Mouse (Mus musculus) forebrain, postnatal 0 days (tissue): ENCODE data around the gene Nkx2-4. TPM values are rescaled to one million over a fixed set of nuclear protein-coding genes. Genes with fewer than 3 reads are reported as not detected.

ENCODE experiments used
- ATAC-seq: fragments of 200-750 bp; cut with Nextera tagmentation; 2 replicates; pipeline ENCODE4 v1.8.0; 2017; ENCODE audit warnings: mild to moderate bottlenecking, moderate library complexity
- DNase-seq: peaks from one replicate; pipeline ENCODE4 v3.0.0-alpha.2; 2015
- H3K27ac ChIP-seq: fragments of 300-500 bp; sonication (generic); 2 replicates; pipeline ENCODE4 v1.5.1; 2014; ENCODE audit warnings: low read depth, mild to moderate bottlenecking, antibody characterized with exemption, low read length, moderate library complexity, mixed read lengths
- H3K27me3 ChIP-seq: fragments of 300-500 bp; sonication (generic); 2 replicates; pipeline ENCODE4 v1.6.1; 2014; ENCODE audit warnings: mild to moderate bottlenecking, low read length, mixed read lengths; ENCODE audit not compliant: insufficient read depth
- H3K36me3 ChIP-seq: fragments of 300-500 bp; sonication (generic); 2 replicates; pipeline ENCODE4 v1.6.1; 2014; ENCODE audit warnings: mild to moderate bottlenecking, moderate library complexity; ENCODE audit not compliant: insufficient read depth
- H3K4me1 ChIP-seq: fragments of 300-500 bp; sonication (generic); 2 replicates; pipeline ENCODE4 v1.6.1; 2014; ENCODE audit warnings: antibody characterized with exemption; ENCODE audit not compliant: insufficient read depth
- H3K4me2 ChIP-seq: fragments of 300-500 bp; sonication (generic); 2 replicates; pipeline ENCODE4 v1.6.1; 2014; ENCODE audit warnings: low read depth, mild to moderate bottlenecking, moderate library complexity
- H3K4me3 ChIP-seq: fragments of 300-500 bp; sonication (generic); 2 replicates; pipeline ENCODE4 v1.5.1; 2014; ENCODE audit warnings: low read depth, low read length, mixed read lengths
- H3K9ac ChIP-seq: fragments of 300-500 bp; sonication (generic); 2 replicates; pipeline ENCODE4 v1.6.1; 2014; ENCODE audit warnings: mild to moderate bottlenecking
- H3K9me3 ChIP-seq: fragments of 300-500 bp; sonication (generic); 2 replicates; pipeline ENCODE4 v1.6.1; 2016; ENCODE audit warnings: low read length
- CTCF ChIP-seq: sonication (generic); IDR thresholded peaks from 2 replicates; pipeline ENCODE4 v1.5.1; 2016; ENCODE audit warnings: antibody characterized with exemption, control low read depth, low read depth
- WGBS: fragments of 180-500 bp; shearing (Covaris S2); extraction: QIAGEN DNeasy Blood & Tissue Kit; methylation state at CpG from one replicate; pipeline ENCODE4 v1.1.7; 2014; 5-methylcytosine and 5-hydroxymethylcytosine counted together
- polyA plus RNA-seq: library from polyadenylated mRNA; unstranded; fragments of >200 nt; fragmentation: Nextera tagmentation; extraction: Ambion mirVana; gene quantifications from 2 replicates; pipeline ENCODE4 v1.2.1, GENCODE M21; 2015
- total RNA-seq: library from RNA; depleted of rRNA; stranded (reverse); fragments of >200 nt; gene quantifications from 2 replicates; pipeline ENCODE4 v1.2.3, GENCODE M21; 2014; rRNA removed

Nkx2-4 gene
- 4.3 and 10.1 TPM in 2 replicates for total RNA-seq
- 1.2 TPM in 1 of 2 replicates, not detected in the other for polyA plus RNA-seq

DNA sequence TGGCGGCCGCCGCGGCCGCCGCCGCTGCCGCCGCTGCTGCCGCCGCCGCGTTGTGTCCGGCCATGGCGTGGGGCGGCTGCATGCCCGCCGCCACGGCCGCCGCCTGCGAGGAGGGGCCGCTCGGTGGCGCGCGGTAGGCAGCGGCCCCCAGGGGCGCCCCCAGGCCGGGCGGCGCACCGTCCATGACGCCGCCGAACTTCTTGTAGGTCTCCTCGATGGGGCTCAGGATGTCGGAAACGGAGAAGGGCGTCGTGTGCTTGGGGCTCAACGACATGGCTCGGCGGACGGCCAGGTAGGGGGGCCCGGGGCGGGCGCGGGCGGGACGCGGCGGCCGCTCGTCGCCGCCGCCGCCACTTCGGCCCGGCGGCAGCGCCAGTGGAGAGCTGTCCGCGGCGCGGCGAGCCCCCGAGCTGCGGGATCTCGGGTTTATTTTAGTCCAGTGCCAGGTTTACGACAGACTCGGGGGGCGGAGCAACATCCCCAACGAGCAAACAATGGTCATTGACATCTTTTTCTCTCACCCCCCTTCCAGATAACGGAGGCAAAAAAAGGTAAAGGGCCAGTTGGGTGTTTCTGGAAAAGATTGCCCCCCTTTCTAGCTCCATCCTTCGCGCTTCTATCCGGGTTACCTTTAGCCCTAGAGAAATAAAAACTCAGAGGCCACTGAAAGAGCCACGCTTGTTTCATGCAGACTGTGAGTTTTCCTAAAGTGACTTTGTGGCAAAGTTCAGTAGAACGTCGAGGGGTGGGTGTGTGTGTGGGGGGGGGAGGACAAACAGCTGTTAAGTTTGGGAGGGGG, at the start of gene Nkx2-4:
TSS of gene Nkx2-4 (minus strand) at position 374 of the 799 bp plus-strand sequence.
- H3K4me1 ChIP-seq: no peaks in the 10 kb centered on the region
- no peak for TF ChIP-seq CTCF
- WGBS: 1% methylated on average over 61 of the region's 82 CpGs
- peak within 1 kb of the TSS; percentile 35 for H3K4me2 ChIP-seq
- peak within 1 kb of the TSS; percentile 21 for H3K4me3 ChIP-seq
- H3K27me3 ChIP-seq: peaks cover 71% of the 10 kb centered on the region
- no peaks in the 10 kb centered on the region for H3K36me3 ChIP-seq
- ATAC-seq: 0 out of 2 replicates have a peak, but pooled peaks have one; percentile 16
- no peak within 1 kb of the TSS for H3K27ac ChIP-seq
- H3K9me3 ChIP-seq: no peaks in the 10 kb centered on the region
- no peak within 1 kb of the TSS for H3K9ac ChIP-seq
- DNase-seq: no peak

- H3K4me3 ChIP-seq: no peak overlapping the region
- no peak overlapping the region for H3K9ac ChIP-seq
- 85% methylated on average over 6 of the region's 6 CpGs for WGBS
- no peaks in the 10 kb centered on the region for H3K36me3 ChIP-seq
- no peaks in the 10 kb centered on the region for H3K4me1 ChIP-seq
- H3K27ac ChIP-seq: no peak overlapping the region
- ATAC-seq (no peak), DNase-seq (no peak)
- no peak for TF ChIP-seq CTCF
- no peaks in the 10 kb centered on the region for H3K27me3 ChIP-seq
- no peaks in the 10 kb centered on the region for H3K9me3 ChIP-seq
- H3K4me2 ChIP-seq: no peak overlapping the region
Measured at GRCm38 (mm10) chr2:147127366-147127765, 42.1 kb upstream of the Nkx2-4 start.

DNA sequence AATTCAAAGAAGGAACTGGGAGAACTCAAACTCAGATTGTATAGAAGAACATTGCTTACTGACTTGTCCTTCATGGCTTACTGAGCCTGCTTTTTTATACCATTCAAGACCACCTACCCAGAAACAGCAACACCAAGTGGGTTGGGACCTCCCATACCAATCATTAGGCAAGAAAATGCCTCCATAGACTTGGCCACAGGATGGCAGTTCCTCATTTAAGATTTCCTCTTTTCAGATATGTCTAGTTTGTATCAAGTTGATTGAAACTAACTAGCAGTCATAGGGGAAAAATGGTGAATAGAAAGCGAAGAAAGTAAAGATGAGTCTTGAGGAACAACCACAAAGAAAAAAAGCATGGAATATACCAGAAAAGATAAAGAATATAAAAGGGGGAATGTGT, 34.5 kb upstream of the Nkx2-4 start:
- no peak overlapping the region for H3K27ac ChIP-seq
- no peak overlapping the region for H3K4me2 ChIP-seq
- no peaks in the 10 kb centered on the region for H3K4me1 ChIP-seq
- ATAC-seq: no peak
- WGBS: 95% methylated on average over 1 of the region's 1 CpGs
- no peaks in the 10 kb centered on the region for H3K9me3 ChIP-seq
- no peaks in the 10 kb centered on the region for H3K36me3 ChIP-seq
- no peak for TF ChIP-seq CTCF
- H3K4me3 ChIP-seq: no peak overlapping the region
- no peak for DNase-seq
- no peaks in the 10 kb centered on the region for H3K27me3 ChIP-seq
- no peak overlapping the region for H3K9ac ChIP-seq

GRCm38 (mm10) chr2:147086441-147086840, 1.2 kb upstream of the Nkx2-4 start:
- Histone ChIP-seq H3K4me1 (no peaks in the 10 kb centered on the region), H3K27me3 (peaks cover 63% of the 10 kb centered on the region), H3K27ac (no peak overlapping the region), H3K9me3 (no peaks in the 10 kb centered on the region), H3K4me3 (no peak overlapping the region), H3K4me2 (no peak overlapping the region), H3K36me3 (no peaks in the 10 kb centered on the region), H3K9ac (no peak overlapping the region)
- ATAC-seq (no peak), DNase-seq (no peak)
- 11% methylated on average over 5 of the region's 5 CpGs for WGBS
- no peak for TF ChIP-seq CTCF

- DNase-seq: peak; percentile 41
- Histone ChIP-seq H3K27me3 (peaks cover 68% of the 10 kb centered on the region), H3K4me3 (no peak overlapping the region), H3K36me3 (no peaks in the 10 kb centered on the region), H3K9ac (no peak overlapping the region), H3K27ac (no peak overlapping the region), H3K4me2 (no peak overlapping the region), H3K9me3 (no peaks in the 10 kb centered on the region), H3K4me1 (no peaks in the 10 kb centered on the region)
- no peak for ATAC-seq
- 6% methylated on average over 6 of the region's 6 CpGs for WGBS
- no peak for TF ChIP-seq CTCF
Measured at GRCm38 (mm10) chr2:147085937-147086336, 692 bp upstream of the Nkx2-4 start.

GRCm38 (mm10) chr2:147084366-147085071, 726 bp downstream of the Nkx2-4 start:
- H3K27me3 ChIP-seq: peaks cover 68% of the 10 kb centered on the region
- H3K9me3 ChIP-seq: no peaks in the 10 kb centered on the region
- DNase-seq (no peak), ATAC-seq (peak; percentile 32; the same call in 1 of the 2 replicates)
- no peak overlapping the region for H3K27ac ChIP-seq
- H3K4me1 ChIP-seq: no peaks in the 10 kb centered on the region
- H3K36me3 ChIP-seq: no peaks in the 10 kb centered on the region
- peak overlapping the region; percentile 35 for H3K4me2 ChIP-seq
- no peak overlapping the region for H3K9ac ChIP-seq
- no peak for TF ChIP-seq CTCF
- peak overlapping the region; percentile 21; the same call in 1 of the 2 replicates for H3K4me3 ChIP-seq
- WGBS: 3% methylated on average over 100 of the region's 106 CpGs
